Mouse (Mus musculus) forebrain, embryonic 10.5 days (tissue): ENCODE measurements at regions not wholly inside any gene's neighbourhood (a gene's known extent, or its start where the extent isn't known, plus 50 kb on each side); places are given as distances from the start of the nearest gene placed in this dataset.

ENCODE experiments used
- DNase-seq: peaks from one replicate; pipeline ENCODE4 v3.0.0-alpha.2; 2017; ENCODE audit warnings: low spot score; ENCODE audit errors: extremely low spot score
- H3K27ac ChIP-seq: fragments of 300-500 bp; sonication (generic); 2 replicates; pipeline ENCODE4 v1.5.1; 2016; ENCODE audit warnings: mild to moderate bottlenecking
- H3K27me3 ChIP-seq: fragments of 300-500 bp; sonication (generic); 2 replicates; pipeline ENCODE4 v1.6.1; 2016; ENCODE audit warnings: mild to moderate bottlenecking; ENCODE audit not compliant: poor library complexity, severe bottlenecking
- H3K36me3 ChIP-seq: fragments of 300-500 bp; sonication (generic); replicated peaks from 2 replicates; pipeline ENCODE4 v1.6.1; 2016; ENCODE audit warnings: mild to moderate bottlenecking, moderate library complexity
- H3K4me1 ChIP-seq: fragments of 300-500 bp; sonication (generic); 2 replicates; pipeline ENCODE4 v1.6.1; 2016
- H3K4me3 ChIP-seq: fragments of 300-500 bp; sonication (generic); 2 replicates; pipeline ENCODE4 v1.5.1; 2016; ENCODE audit warnings: mild to moderate bottlenecking, moderate library complexity
- H3K9me3 ChIP-seq: fragments of 300-500 bp; sonication (generic); 2 replicates; pipeline ENCODE4 v1.6.1; 2016; ENCODE audit warnings: mild to moderate bottlenecking, moderate library complexity
- WGBS: fragments of 180-500 bp; shearing (Covaris S2); methylation state at CpG from one replicate; pipeline ENCODE4 v1.1.7; 2016; 5-methylcytosine and 5-hydroxymethylcytosine counted together

GRCm38 (mm10) chr6:135433753-135434152 lies 71.4 kb downstream of the Emp1 start:
- no peak for DNase-seq
- H3K27me3 ChIP-seq = no peaks in the 10 kb centered on the region
- no peak overlapping the region for H3K4me3 ChIP-seq
- peaks cover 4% of the 10 kb centered on the region; the same call in 1 of the 2 replicates for H3K4me1 ChIP-seq
- 81% methylated on average over 7 of the region's 7 CpGs for WGBS
- no peak overlapping the region for H3K27ac ChIP-seq
- H3K36me3 ChIP-seq = no peaks in the 10 kb centered on the region
- peaks cover 3% of the 10 kb centered on the region; the same call in 1 of the 2 replicates for H3K9me3 ChIP-seq

- WGBS = 86% methylated on average over 4 of the region's 4 CpGs
- H3K36me3 ChIP-seq = no peaks in the 10 kb centered on the region
- no peak for DNase-seq
- H3K27me3 ChIP-seq = no peaks in the 10 kb centered on the region
- H3K4me1 ChIP-seq = peaks cover 4% of the 10 kb centered on the region
- H3K9me3 ChIP-seq = peaks cover 3% of the 10 kb centered on the region; the same call in 1 of the 2 replicates
- no peak overlapping the region for H3K27ac ChIP-seq
- no peak overlapping the region for H3K4me3 ChIP-seq
Measured at GRCm38 (mm10) chr6:135436315-135436714, 74.0 kb downstream of the Emp1 start.

- no peak for DNase-seq
- H3K4me3 ChIP-seq = no peak overlapping the region
- H3K36me3 ChIP-seq = no peaks in the 10 kb centered on the region
- no peaks in the 10 kb centered on the region for H3K27me3 ChIP-seq
- peaks cover 3% of the 10 kb centered on the region; the same call in 1 of the 2 replicates for H3K9me3 ChIP-seq
- WGBS = 95% methylated on average over 3 of the region's 3 CpGs
- peaks cover 10% of the 10 kb centered on the region for H3K4me1 ChIP-seq
- no peak overlapping the region for H3K27ac ChIP-seq
Measured at GRCm38 (mm10) chr6:135438271-135438670, 75.9 kb downstream of the Emp1 start.

GRCm38 (mm10) chr6:135441126-135441871 lies 79.0 kb downstream of the Emp1 start:
- no peak for DNase-seq
- no peaks in the 10 kb centered on the region for H3K36me3 ChIP-seq
- H3K4me3 ChIP-seq = no peak overlapping the region
- 83% methylated on average over 11 of the region's 11 CpGs for WGBS
- peaks cover 18% of the 10 kb centered on the region for H3K4me1 ChIP-seq
- no peak overlapping the region for H3K27ac ChIP-seq
- H3K27me3 ChIP-seq = peaks cover 13% of the 10 kb centered on the region; the same call in 1 of the 2 replicates
- peaks cover 3% of the 10 kb centered on the region; the same call in 1 of the 2 replicates for H3K9me3 ChIP-seq

GRCm38 (mm10) chr6:135444661-135445060 lies 82.3 kb downstream of the Emp1 start:
- Histone ChIP-seq H3K4me1 (peaks cover 18% of the 10 kb centered on the region), H3K27ac (peak overlapping the region; percentile 63), H3K27me3 (peaks cover 13% of the 10 kb centered on the region; the same call in 1 of the 2 replicates), H3K36me3 (no peaks in the 10 kb centered on the region), H3K9me3 (no peaks in the 10 kb centered on the region), H3K4me3 (peak overlapping the region; percentile 16)
- 4% methylated on average over 11 of the region's 11 CpGs for WGBS
- peak; percentile 81 for DNase-seq

- Histone ChIP-seq H3K4me3 (peak overlapping the region; percentile 16), H3K4me1 (peaks cover 18% of the 10 kb centered on the region), H3K36me3 (no peaks in the 10 kb centered on the region), H3K9me3 (no peaks in the 10 kb centered on the region), H3K27ac (peak overlapping the region; percentile 63), H3K27me3 (peaks cover 13% of the 10 kb centered on the region; the same call in 1 of the 2 replicates)
- WGBS = 43% methylated on average over 8 of the region's 8 CpGs
- no peak for DNase-seq
Measured at GRCm38 (mm10) chr6:135445070-135445469, 82.7 kb downstream of the Emp1 start.

- 81% methylated on average over 2 of the region's 2 CpGs for WGBS
- Histone ChIP-seq H3K27me3 (peaks cover 13% of the 10 kb centered on the region; the same call in 1 of the 2 replicates), H3K9me3 (no peaks in the 10 kb centered on the region), H3K4me1 (peaks cover 9% of the 10 kb centered on the region), H3K4me3 (no peak overlapping the region), H3K27ac (no peak overlapping the region), H3K36me3 (no peaks in the 10 kb centered on the region)
- no peak for DNase-seq
Measured at GRCm38 (mm10) chr6:135447801-135448200, 85.5 kb downstream of the Emp1 start.

- Histone ChIP-seq H3K36me3 (no peaks in the 10 kb centered on the region), H3K27ac (no peak overlapping the region), H3K27me3 (peaks cover 13% of the 10 kb centered on the region; the same call in 1 of the 2 replicates), H3K9me3 (no peaks in the 10 kb centered on the region), H3K4me1 (peaks cover 9% of the 10 kb centered on the region), H3K4me3 (no peak overlapping the region)
- 81% methylated on average over 5 of the region's 5 CpGs for WGBS
- DNase-seq = no peak
Measured at GRCm38 (mm10) chr6:135449228-135449627, 86.9 kb downstream of the Emp1 start.

GRCm38 (mm10) chr6:135450573-135450972 lies 88.2 kb downstream of the Emp1 start:
- Histone ChIP-seq H3K27ac (no peak overlapping the region), H3K4me3 (no peak overlapping the region), H3K36me3 (no peaks in the 10 kb centered on the region), H3K27me3 (peaks cover 7% of the 10 kb centered on the region; the same call in 1 of the 2 replicates), H3K9me3 (no peaks in the 10 kb centered on the region), H3K4me1 (no peaks in the 10 kb centered on the region)
- no peak for DNase-seq
- WGBS = 87% methylated on average over 7 of the region's 7 CpGs

GRCm38 (mm10) chr6:135451165-135451797 lies 88.9 kb downstream of the Emp1 start:
- no peak overlapping the region for H3K27ac ChIP-seq
- 91% methylated on average over 8 of the region's 8 CpGs for WGBS
- no peak for DNase-seq
- H3K9me3 ChIP-seq = no peaks in the 10 kb centered on the region
- H3K4me1 ChIP-seq = no peaks in the 10 kb centered on the region
- H3K4me3 ChIP-seq = no peak overlapping the region
- H3K27me3 ChIP-seq = no peaks in the 10 kb centered on the region
- no peaks in the 10 kb centered on the region for H3K36me3 ChIP-seq

GRCm38 (mm10) chr6:135453041-135453440 lies 90.7 kb downstream of the Emp1 start:
- Histone ChIP-seq H3K36me3 (no peaks in the 10 kb centered on the region), H3K27ac (no peak overlapping the region), H3K9me3 (no peaks in the 10 kb centered on the region; the same call in 1 of the 2 replicates), H3K4me1 (no peaks in the 10 kb centered on the region), H3K27me3 (no peaks in the 10 kb centered on the region), H3K4me3 (no peak overlapping the region)
- DNase-seq = no peak
- WGBS = 96% methylated on average over 3 of the region's 3 CpGs

- no peak for DNase-seq
- Histone ChIP-seq H3K9me3 (no peaks in the 10 kb centered on the region), H3K27me3 (no peaks in the 10 kb centered on the region), H3K4me3 (no peak overlapping the region), H3K27ac (no peak overlapping the region), H3K4me1 (peaks cover 4% of the 10 kb centered on the region; the same call in 1 of the 2 replicates), H3K36me3 (no peaks in the 10 kb centered on the region)
- WGBS = 50% methylated on average over 6 of the region's 6 CpGs
Measured at GRCm38 (mm10) chr6:135472495-135472894, 110.2 kb downstream of the Emp1 start.

- no peaks in the 10 kb centered on the region for H3K36me3 ChIP-seq
- no peaks in the 10 kb centered on the region for H3K27me3 ChIP-seq
- H3K4me3 ChIP-seq = no peak overlapping the region
- no peak for DNase-seq
- H3K4me1 ChIP-seq = peaks cover 4% of the 10 kb centered on the region; the same call in 1 of the 2 replicates
- WGBS = 84% methylated on average over 4 of the region's 4 CpGs
- H3K27ac ChIP-seq = no peak overlapping the region
- H3K9me3 ChIP-seq = no peaks in the 10 kb centered on the region
Measured at GRCm38 (mm10) chr6:135473146-135473545, 110.8 kb downstream of the Emp1 start.
